Mouse (Mus musculus) G1E (cell line): ENCODE measurements around the gene Tipin. TPM values are rescaled to one million over a fixed set of nuclear protein-coding genes. Genes with fewer than 3 reads are reported as not detected.

Experiments
- ATAC-seq: 2 replicates; pipeline ENCODE4 v1.8.0; 2016; ENCODE audit warnings: mild to moderate bottlenecking; ENCODE audit not compliant: insufficient number of reproducible peaks, poor library complexity, low FRiP score, severe bottlenecking; ENCODE audit errors: extremely low read depth
- DNase-seq: peaks from one replicate; pipeline ENCODE4 v3.0.0; 2012; ENCODE audit warnings: low spot score
- H3K27me3 ChIP-seq: 2 replicates; pipeline ENCODE4 v1.6.1; 2012; ENCODE audit warnings: mild to moderate bottlenecking, low read length, inconsistent platforms; ENCODE audit not compliant: insufficient read depth
- H3K36me3 ChIP-seq: replicated peaks from 2 replicates; pipeline ENCODE3; 2012; ENCODE audit warnings: mild to moderate bottlenecking, inconsistent platforms
- H3K4me1 ChIP-seq: 2 replicates; pipeline ENCODE4 v1.6.1; 2012; ENCODE audit warnings: low read depth, low read length, inconsistent platforms, mixed read lengths; ENCODE audit not compliant: insufficient read depth
- H3K4me3 ChIP-seq: 2 replicates; pipeline ENCODE4 v1.5.1; 2012; ENCODE audit warnings: low read depth, mild to moderate bottlenecking, inconsistent platforms, low read length, moderate library complexity, mixed read lengths
- H3K9me3 ChIP-seq: replicated peaks from 2 replicates; pipeline ENCODE4 v1.6.1; 2012; ENCODE audit warnings: inconsistent platforms
- CTCF ChIP-seq: IDR thresholded peaks from 2 replicates; pipeline ENCODE4 v1.5.1; 2012; ENCODE audit warnings: low read depth, low read length, inconsistent platforms, mixed read lengths
- GATA1 ChIP-seq: IDR thresholded peaks from 2 replicates; pipeline ENCODE4 v1.6.1; 2012; ENCODE audit warnings: borderline replicate concordance, low read length, inconsistent platforms, mixed read lengths
- GATA2 ChIP-seq: IDR thresholded peaks from 2 replicates; pipeline ENCODE4 v1.6.1; 2012; ENCODE audit warnings: low read depth, low read length, inconsistent platforms, borderline replicate concordance
- POLR2AphosphoS5 ChIP-seq: IDR thresholded peaks from 2 replicates; pipeline ENCODE4 v1.6.1; 2012; ENCODE audit warnings: low read depth, low read length, inconsistent platforms; ENCODE audit not compliant: insufficient replicate concordance
- TAL1 ChIP-seq: conservative IDR thresholded peaks from 2 replicates; pipeline ENCODE4 v1.6.1; 2012; ENCODE audit warnings: low read depth, low read length, inconsistent platforms, mixed read lengths
- polyA plus RNA-seq: library from polyadenylated mRNA; stranded (reverse); fragments of >175 nt; gene quantifications from 2 replicates; pipeline ENCODE4 v1.2.3, GENCODE M21; 2012
- total RNA-seq, 2 experiments: library from RNA; stranded (forward) in 1 of 2; stranded (reverse) in 1 of 2; fragments of 200-1000 nt in 1 of 2; fragments of >200 nt in 1 of 2; fragmentation: Nextera tagmentation in 1 of 2; gene quantifications; 2 replicates each; pipeline ENCODE4 v1.2.3; 2014 to 2017

The Tipin gene
- total and polyA plus RNA-seq, 3 experiments = 8.0 to 344 (median 130) TPM

- Histone ChIP-seq H3K27me3 (no peaks in the 10 kb centered on the region), H3K9me3 (no peaks in the 10 kb centered on the region), H3K4me3 (no peak overlapping the region), H3K4me1 (peaks cover 20% of the 10 kb centered on the region), H3K36me3 (peaks cover 36% of the 10 kb centered on the region)
- TF ChIP-seq GATA2 (no peak), POLR2AphosphoS5 (no peak), GATA1 (no peak), CTCF (no peak), TAL1 (no peak)
- DNase-seq (no peak), ATAC-seq (no peak)
Measured at GRCm38 (mm10) chr9:64339361-64339760, 58.0 kb downstream of the Tipin start.

- DNase-seq (peak; percentile 81), ATAC-seq (peak; percentile 34)
- TF ChIP-seq GATA1 (no peak), POLR2AphosphoS5 (no peak), TAL1 (no peak), CTCF (no peak), GATA2 (no peak)
- Histone ChIP-seq H3K36me3 (peaks cover 27% of the 10 kb centered on the region), H3K27me3 (no peaks in the 10 kb centered on the region), H3K9me3 (no peaks in the 10 kb centered on the region), H3K4me3 (peak overlapping the region; percentile 85), H3K4me1 (peaks cover 20% of the 10 kb centered on the region)
Measured at GRCm38 (mm10) chr9:64340351-64341253, 59.2 kb downstream of the Tipin start.

GRCm38 (mm10) chr9:64341254-64341566 is 59.8 kb downstream of the Tipin start, which contains the start of gene Dis3l:
Dis3l (minus strand) TSS chr9:64341288.
- Histone ChIP-seq H3K36me3 (peaks cover 21% of the 10 kb centered on the region), H3K27me3 (no peaks in the 10 kb centered on the region), H3K9me3 (no peaks in the 10 kb centered on the region), H3K4me3 (peak within 1 kb of the TSS; percentile 85), H3K4me1 (peaks cover 23% of the 10 kb centered on the region)
- ATAC-seq = no peak
- no peak for DNase-seq
- no peak for TF ChIP-seq TAL1
- TF ChIP-seq CTCF = no peak
- TF ChIP-seq GATA1 = no peak
- TF ChIP-seq GATA2 = no peak
- TF ChIP-seq POLR2AphosphoS5 = no peak

GRCm38 (mm10) chr9:64341671-64342070 is 60.3 kb downstream of the Tipin start:
- Histone ChIP-seq H3K4me3 (no peak overlapping the region; the same call in 1 of the 2 replicates), H3K9me3 (no peaks in the 10 kb centered on the region), H3K36me3 (peaks cover 17% of the 10 kb centered on the region), H3K27me3 (no peaks in the 10 kb centered on the region), H3K4me1 (peaks cover 23% of the 10 kb centered on the region)
- TF ChIP-seq CTCF = no peak
- no peak for TF ChIP-seq GATA1
- no peak for TF ChIP-seq POLR2AphosphoS5
- no peak for TF ChIP-seq GATA2
- TF ChIP-seq TAL1 = no peak
- DNase-seq = no peak
- ATAC-seq = no peak

GRCm38 (mm10) chr9:64343656-64344055 is 62.3 kb downstream of the Tipin start:
- Histone ChIP-seq H3K36me3 (peaks cover 4% of the 10 kb centered on the region), H3K27me3 (no peaks in the 10 kb centered on the region), H3K4me1 (peaks cover 23% of the 10 kb centered on the region), H3K9me3 (no peaks in the 10 kb centered on the region), H3K4me3 (no peak overlapping the region)
- DNase-seq (no peak), ATAC-seq (no peak)
- TF ChIP-seq TAL1 = no peak
- no peak for TF ChIP-seq GATA1
- no peak for TF ChIP-seq POLR2AphosphoS5
- no peak for TF ChIP-seq GATA2
- TF ChIP-seq CTCF = no peak

GRCm38 (mm10) chr9:64345931-64346330 is 64.5 kb downstream of the Tipin start:
- no peak for TF ChIP-seq GATA2
- no peak for TF ChIP-seq TAL1
- no peak for TF ChIP-seq CTCF
- no peak for TF ChIP-seq GATA1
- no peak for TF ChIP-seq POLR2AphosphoS5
- H3K36me3 ChIP-seq = peaks cover 4% of the 10 kb centered on the region
- H3K4me3 ChIP-seq = no peak overlapping the region
- no peaks in the 10 kb centered on the region for H3K9me3 ChIP-seq
- no peaks in the 10 kb centered on the region for H3K27me3 ChIP-seq
- peaks cover 13% of the 10 kb centered on the region for H3K4me1 ChIP-seq
- DNase-seq (no peak), ATAC-seq (no peak)
